ENCODE assay signal across 19 mouse cellular contexts in genomic region chr19:29562166-29562565, GRCm38 (mm10).
"Had no signal": no experiment of that assay in that cellular context is flagged by ENCODE, and none has a peak within 500 bp of the region (broad histone marks: within the 10 kb centered on the region; RNA-seq: fewer than 3 reads in every experiment).

No protein-coding gene starts in this region.

- DNase-seq: liver; lung, embryonic 14.5 days; midbrain, embryonic 14.5 days; retina, postnatal 1 day; right cerebral cortex, adult 18-20 months; right cerebral cortex, postnatal 25 days; right cerebral cortex, postnatal 4 days; spleen, adult 18-20 months; thymus, adult 2 months; thymus, postnatal 25 days; thymus, postnatal 4 days had no signal

- H3K4me1 ChIP-seq: limb, embryonic 12.5 days; midbrain, embryonic 10.5 days; midbrain, embryonic 12.5 days; neural tube, embryonic 13.5 days; neural tube, embryonic 15.5 days had no signal

- H3K36me3 ChIP-seq: neural tube, embryonic 15.5 days had no signal

- H3K4me3 ChIP-seq: limb, embryonic 12.5 days; midbrain, embryonic 10.5 days; midbrain, embryonic 12.5 days; myocyte; neural tube, embryonic 13.5 days; neural tube, embryonic 15.5 days had no signal

- H3K9me3 ChIP-seq: limb, embryonic 12.5 days; midbrain, embryonic 10.5 days; midbrain, embryonic 12.5 days; neural tube, embryonic 13.5 days; neural tube, embryonic 15.5 days had no signal

- H3K9ac ChIP-seq: limb, embryonic 12.5 days; liver, embryonic 14.5 days; lung, embryonic 14.5 days; midbrain, embryonic 12.5 days; neural tube, embryonic 13.5 days; neural tube, embryonic 15.5 days had no signal

- H3K27ac ChIP-seq: limb, embryonic 12.5 days; liver, embryonic 14.5 days; midbrain, embryonic 10.5 days; midbrain, embryonic 12.5 days; neural tube, embryonic 13.5 days; neural tube, embryonic 15.5 days had no signal

- ATAC-seq: midbrain, embryonic 16.5 days had no signal

- H3K27me3 ChIP-seq: limb, embryonic 12.5 days; midbrain, embryonic 12.5 days; neural tube, embryonic 13.5 days; neural tube, embryonic 15.5 days had no signal

- H3K4me2 ChIP-seq: limb, embryonic 12.5 days; lung, embryonic 14.5 days; midbrain, embryonic 12.5 days; neural tube, embryonic 13.5 days; neural tube, embryonic 15.5 days had no signal
